Mouse (Mus musculus) heart, adult 2 months (tissue): ENCODE data around the gene Fnbp1.

ENCODE experiments used
- CTCF ChIP-seq: fragments of 200-600 bp; IDR thresholded peaks from 2 replicates; pipeline ENCODE4 v1.8.1; 2022; ENCODE audit warnings: antibody characterized with exemption, mild to moderate bottlenecking, moderate library complexity
- EP300 ChIP-seq: fragments of 200-500 bp; IDR thresholded peaks from 2 replicates; pipeline ENCODE4 v1.6.1; 2011; ENCODE audit warnings: low read depth, low read length, control low read depth; ENCODE audit not compliant: insufficient read depth

- TF ChIP-seq EP300 (peak; percentile 89), CTCF (no peak)
These were observed 117.0 kb downstream of the Fnbp1 start for GRCm38 (mm10) chr2:31024618-31025370.
